Mouse (Mus musculus): ENCODE results near the gene Gsx2. TPM values are rescaled to one million over a fixed set of nuclear protein-coding genes. Genes with fewer than 3 reads are reported as not detected.

Gene Gsx2
- polyA plus RNA-seq, 1 experiment from 2014 or later: not detected

DNA sequence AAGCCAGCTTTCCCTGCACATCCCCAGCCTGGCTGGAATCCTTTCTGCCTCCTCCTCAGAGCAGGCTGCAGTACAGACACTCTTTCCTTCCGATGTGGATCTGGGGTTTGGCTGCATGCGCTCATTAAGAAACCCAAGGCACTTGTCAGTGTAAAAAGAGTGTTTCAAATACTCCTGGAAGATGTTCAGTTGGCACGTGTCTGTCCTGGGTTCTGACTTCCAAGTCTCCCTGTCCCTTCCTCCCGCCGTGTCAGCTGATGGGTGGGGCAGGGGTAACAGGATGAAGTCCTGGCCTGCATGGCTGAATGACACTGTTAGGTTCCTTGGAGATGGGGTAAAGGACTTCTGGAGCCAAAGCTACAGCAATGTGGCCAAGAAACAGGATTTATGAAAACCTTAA lies 46.2 kb downstream of the Gsx2 start:
- Histone ChIP-seq H3K9ac (no peak overlapping the region), H3K4me1 (no peaks in the 10 kb centered on the region), H3K36me3 (no peaks in the 10 kb centered on the region), H3K4me3 (no peak overlapping the region), H3K27ac (no peak overlapping the region), H3K27me3 (no peaks in the 10 kb centered on the region), H3K4me2 (no peak overlapping the region), H3K9me3 (no peaks in the 10 kb centered on the region)
- ATAC-seq (ENCODE audit: borderline replicate concordance, extremely low read depth, low FRiP score, low TSS enrichment): no peak
- WGBS: 39% methylated on average over 5 of the region's 5 CpGs

Other genes with a start within 250 kb of the Gsx2 start
- 36.0 and 36.1 TPM in 2 replicates for gene Chic2, start 30.8 kb upstream of the Gsx2 start, polyA plus RNA-seq (2015; fragmentation: Nextera tagmentation; extraction: Ambion mirVana)
- 39.5 and 43.6 TPM in 2 replicates for gene Pdgfra, start 76.7 kb downstream of the Gsx2 start, polyA plus RNA-seq (2015; fragmentation: Nextera tagmentation; extraction: Ambion mirVana)

Measured in lung, embryonic 15.5 days (tissue).